Mouse (Mus musculus) brain, embryonic 14.5 days (tissue): ENCODE results near the gene Cenps. TPM values are rescaled to one million over a fixed set of nuclear protein-coding genes. Genes with fewer than 3 reads are reported as not detected.
"Not testable (repeated sequence)": the region's sequence is repeated elsewhere in the genome, so short reads cannot be mapped to it uniquely, and the experiment has no call there.

Experiments
- DNase-seq: peaks from one replicate; pipeline ENCODE4 v3.0.0-alpha.2; 2011; ENCODE audit warnings: low read depth
- CTCF ChIP-seq: fragments of 200-500 bp; IDR thresholded peaks from 2 replicates; pipeline ENCODE4 v1.5.1; 2012; ENCODE audit warnings: inconsistent platforms, mild to moderate bottlenecking, moderate library complexity, borderline replicate concordance; ENCODE audit not compliant: insufficient read depth, insufficient read length; ENCODE audit errors: extremely low read depth
- POLR2A ChIP-seq: fragments of 200-500 bp; IDR thresholded peaks from 2 replicates; pipeline ENCODE4 v1.6.1; 2012; ENCODE audit warnings: mild to moderate bottlenecking, inconsistent platforms, borderline replicate concordance; ENCODE audit not compliant: poor library complexity, insufficient read depth, insufficient read length, severe bottlenecking; ENCODE audit errors: extremely low read depth
- polyA plus RNA-seq: library from polyadenylated mRNA; depleted of rRNA; stranded (reverse); fragments of >200 nt; gene quantifications from 2 replicates; pipeline ENCODE4 v1.2.3, GENCODE M21; 2012

The Cenps gene
- polyA plus RNA-seq, 1 experiment: 15.1 TPM

GRCm38 (mm10) chr4:149170394-149170931 lies 33.0 kb upstream of the Cenps start:
- TF ChIP-seq POLR2A (no peak), CTCF (no peak)
- no peak for DNase-seq

GRCm38 (mm10) chr4:149169926-149170325 lies 32.5 kb upstream of the Cenps start:
- DNase-seq: not testable (repeated sequence)

GRCm38 (mm10) chr4:149168016-149168415 lies 30.6 kb upstream of the Cenps start:
- DNase-seq: no peak
- TF ChIP-seq CTCF (no peak), POLR2A (no peak)

GRCm38 (mm10) chr4:149166957-149167611 lies 29.7 kb upstream of the Cenps start:
- TF ChIP-seq POLR2A: no peak
- DNase-seq: peak; percentile 44

GRCm38 (mm10) chr4:149166215-149166946 lies 29.0 kb upstream of the Cenps start, which contains the start of gene Pgd:
Pgd (minus strand) TSS chr4:149166771.
- TF ChIP-seq POLR2A (peak; percentile 35; the same call in 1 of the 2 replicates), CTCF (no peak)
- DNase-seq: peak; percentile 99

- DNase-seq: no peak
Measured at GRCm38 (mm10) chr4:149164150-149164549, 26.7 kb upstream of the Cenps start.

GRCm38 (mm10) chr4:149163196-149163595 lies 25.8 kb upstream of the Cenps start:
- DNase-seq: no peak
- TF ChIP-seq POLR2A: no peak
- no peak for TF ChIP-seq CTCF

More at GRCm38 (mm10) chr4:149164150-149164549, 26.7 kb upstream of the Cenps start:
- TF ChIP-seq POLR2A (no peak), CTCF (peak; percentile 16; the same call in 1 of the 2 replicates)

GRCm38 (mm10) chr4:149161166-149161565 lies 23.7 kb upstream of the Cenps start:
- TF ChIP-seq POLR2A: no peak
- no peak for TF ChIP-seq CTCF
- no peak for DNase-seq

GRCm38 (mm10) chr4:149159891-149160290 lies 22.5 kb upstream of the Cenps start:
- no peak for DNase-seq
- no peak for TF ChIP-seq CTCF
- no peak for TF ChIP-seq POLR2A

- DNase-seq: no peak
- TF ChIP-seq CTCF: no peak
- no peak for TF ChIP-seq POLR2A
Measured at GRCm38 (mm10) chr4:149159203-149159602, 21.8 kb upstream of the Cenps start.

GRCm38 (mm10) chr4:149157415-149157973 lies 20.1 kb upstream of the Cenps start:
- TF ChIP-seq CTCF: no peak
- no peak for TF ChIP-seq POLR2A

GRCm38 (mm10) chr4:149155711-149156110 lies 18.3 kb upstream of the Cenps start:
- DNase-seq: no peak
- no peak for TF ChIP-seq CTCF
- no peak for TF ChIP-seq POLR2A

More at GRCm38 (mm10) chr4:149157415-149157973, 20.1 kb upstream of the Cenps start:
- no peak for DNase-seq

- TF ChIP-seq CTCF: no peak
- TF ChIP-seq POLR2A: no peak
- no peak for DNase-seq
Measured at GRCm38 (mm10) chr4:149154859-149155258, 17.4 kb upstream of the Cenps start.
